Mouse (Mus musculus) urinary bladder, postnatal 14 days (tissue): ENCODE measurements around the gene Tmem38a.

Experiments used
- DNase-seq: peaks from one replicate; pipeline ENCODE4 v3.0.0; 2021; ENCODE audit warnings: low spot score

Gene Tmem38a

GRCm38 (mm10) chr8:72584390-72584789 lies 12.5 kb downstream of the Tmem38a start:
- DNase-seq = no peak

GRCm38 (mm10) chr8:72587806-72588205 lies 16.0 kb downstream of the Tmem38a start:
- no peak for DNase-seq

GRCm38 (mm10) chr8:72588865-72589264 lies 17.0 kb downstream of the Tmem38a start:
- DNase-seq = no peak

GRCm38 (mm10) chr8:72589286-72589685 lies 17.4 kb downstream of the Tmem38a start:
- DNase-seq = no peak

GRCm38 (mm10) chr8:72590198-72590597 lies 18.3 kb downstream of the Tmem38a start:
- peak; percentile 40 for DNase-seq
